Mouse (Mus musculus): Measurements from ENCODE around the gene Esr2.
"Not testable (repeated sequence)": the region's sequence is repeated elsewhere in the genome, so short reads cannot be mapped to it uniquely, and the experiment has no call there.

Esr2 gene

GRCm38 (mm10) chr12:76177000-76177863 is at the start of gene Esr2:
Gene Esr2 (minus strand): TSS chr12:76177259.
- peak in 1 of 2 experiments; percentile 31 for DNase-seq (ENCODE audit: low spot score in 2 of 2)

DNA sequence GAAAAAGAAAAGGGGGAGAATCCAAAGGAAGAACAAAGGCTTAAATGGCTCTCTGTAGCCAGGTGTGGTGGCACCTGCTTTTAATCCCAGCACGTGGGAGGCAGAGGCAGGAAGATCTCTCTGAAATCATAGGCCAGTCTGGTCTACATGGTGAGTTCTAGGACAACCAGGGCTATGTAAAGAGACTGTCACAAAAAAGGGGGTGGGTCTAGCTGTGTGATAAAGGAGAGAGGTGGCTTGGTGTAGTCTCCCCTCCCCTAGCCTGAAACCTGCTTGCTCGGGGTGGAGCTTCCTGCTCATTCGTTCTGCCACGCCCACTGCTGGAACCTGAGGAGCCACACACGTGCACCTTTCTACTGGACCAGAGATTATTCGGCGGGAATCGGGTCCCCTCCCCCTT is 45.0 kb upstream of the Esr2 start:
- DNase-seq (ENCODE audit: low spot score in 2 of 2) = not testable (repeated sequence)

GRCm38 (mm10) chr12:76216716-76217115 is 39.7 kb upstream of the Esr2 start:
- no peak for DNase-seq (ENCODE audit: low spot score in 2 of 2)

DNA sequence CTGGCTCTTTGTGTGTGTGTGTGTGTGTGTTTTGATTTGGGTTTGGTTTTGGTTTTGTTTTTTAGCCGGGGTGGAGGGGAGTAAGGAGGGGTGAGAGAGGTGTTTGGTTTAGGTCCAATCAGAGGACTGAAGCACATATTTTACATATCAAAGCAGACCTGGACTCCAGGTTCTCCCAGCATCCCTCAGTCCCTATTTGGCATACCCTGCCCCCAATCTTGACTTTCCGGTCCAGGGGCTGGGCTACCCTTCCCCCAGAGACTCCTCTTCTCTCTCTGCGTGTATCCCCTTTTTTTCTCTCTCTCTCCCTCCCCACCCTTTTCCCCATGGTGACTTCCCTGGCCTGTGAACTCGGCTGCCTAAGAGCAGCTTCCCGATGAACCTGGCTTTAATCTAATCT is 38.1 kb upstream of the Esr2 start:
- DNase-seq (ENCODE audit: low spot score in 2 of 2) = no peak

DNA sequence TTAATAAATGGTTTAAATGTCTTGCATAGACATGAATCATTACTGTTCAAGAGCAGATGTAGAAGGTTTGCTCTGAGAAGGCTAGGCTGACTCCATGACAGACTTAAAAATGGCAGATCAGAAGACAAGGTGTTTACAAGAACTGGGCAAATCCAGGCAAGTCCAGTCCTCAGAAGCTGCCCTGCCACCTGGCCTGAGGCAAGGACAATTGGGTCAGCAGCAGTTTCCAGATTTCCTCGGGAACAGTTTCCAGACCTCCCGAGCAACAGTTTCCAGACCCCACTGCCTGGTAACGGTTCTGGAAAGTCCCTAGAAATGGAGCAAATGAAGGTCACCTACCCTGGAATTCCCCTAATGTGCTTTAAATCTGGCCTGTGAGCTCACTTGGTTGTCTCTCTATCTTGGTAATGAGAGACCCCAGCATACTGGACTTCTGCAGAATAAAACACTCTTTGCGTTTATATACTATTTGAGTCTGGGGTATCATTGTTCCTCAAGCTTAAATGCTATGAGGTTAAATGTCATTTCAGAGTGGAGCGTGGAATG is 32.4 kb upstream of the Esr2 start:
- DNase-seq (ENCODE audit: low spot score in 2 of 2) = no peak

DNA sequence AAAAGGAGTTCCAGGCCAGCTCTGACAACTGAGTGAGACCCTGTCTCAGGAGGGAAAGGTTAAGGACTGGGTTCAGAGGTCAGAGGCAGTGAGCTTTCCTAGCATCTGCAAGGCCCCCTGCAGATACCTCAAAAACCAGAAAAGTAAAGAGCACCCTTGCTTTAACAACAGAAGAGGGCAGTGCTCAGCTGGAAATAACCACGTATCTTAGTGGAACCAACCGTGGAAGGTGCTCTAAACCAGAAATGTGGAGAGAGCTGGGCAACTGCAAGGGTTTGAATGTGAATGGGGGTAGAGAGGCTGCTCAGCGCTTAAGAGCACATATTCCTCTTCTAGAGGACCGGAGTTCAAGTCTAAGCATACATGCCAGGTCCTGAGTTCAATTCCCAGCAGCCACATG is 23.3 kb upstream of the Esr2 start:
- DNase-seq (ENCODE audit: low spot score in 2 of 2) = no peak

- no peak for DNase-seq (ENCODE audit: low spot score in 2 of 2)
These were observed 20.0 kb upstream of the Esr2 start for GRCm38 (mm10) chr12:76197071-76197470.

DNA sequence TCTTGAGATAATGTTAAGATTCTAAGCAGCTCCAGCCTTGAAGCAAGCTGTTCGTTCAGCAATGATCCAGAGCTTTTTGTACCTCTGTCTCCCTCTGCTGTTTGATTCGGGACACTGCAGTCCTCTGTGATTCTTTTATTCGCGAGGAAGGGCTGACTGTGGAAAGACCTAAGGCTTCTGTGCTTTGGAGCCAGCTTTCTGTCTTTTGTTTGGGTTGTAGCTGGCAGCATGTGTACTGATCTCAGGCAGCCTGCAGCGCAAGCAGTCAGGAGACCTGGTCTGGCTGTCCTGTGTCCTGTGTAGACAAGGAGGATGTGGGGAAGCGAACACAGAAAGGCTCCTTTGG is 19.6 kb upstream of the Esr2 start:
- peak; percentile 30 to 48 for DNase-seq (ENCODE audit: low spot score in 2 of 2)

GRCm38 (mm10) chr12:76195912-76196708 is 19.1 kb upstream of the Esr2 start:
- peak; percentile 84 to 87 for DNase-seq (ENCODE audit: low spot score in 2 of 2)

- DNase-seq (ENCODE audit: low spot score in 2 of 2) = no peak
These were observed 17.5 kb upstream of the Esr2 start for GRCm38 (mm10) chr12:76194526-76194925.

DNA sequence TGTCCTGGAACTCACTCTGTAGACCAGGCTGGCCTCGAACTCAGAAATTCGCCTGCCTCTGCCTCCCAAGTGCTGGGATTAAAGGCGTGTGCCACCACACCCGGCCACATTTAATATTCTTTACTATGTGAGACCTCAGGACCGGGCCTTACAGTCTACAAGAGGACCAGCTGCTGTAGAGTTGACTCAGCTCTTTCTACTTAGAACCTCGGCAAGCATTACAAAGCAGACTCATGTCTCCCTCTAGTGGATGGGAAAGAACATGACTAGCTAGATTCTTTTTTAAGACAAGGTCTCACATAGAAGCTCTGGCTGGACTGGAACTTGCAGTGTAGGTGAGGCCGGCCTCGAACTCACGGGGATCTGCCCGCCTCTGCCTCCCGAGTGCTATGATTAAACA is 13.9 kb upstream of the Esr2 start:
- DNase-seq (ENCODE audit: low spot score in 2 of 2) = no peak

GRCm38 (mm10) chr12:76187849-76188248 is 10.8 kb upstream of the Esr2 start:
- DNase-seq (ENCODE audit: low spot score in 2 of 2) = no peak

DNA sequence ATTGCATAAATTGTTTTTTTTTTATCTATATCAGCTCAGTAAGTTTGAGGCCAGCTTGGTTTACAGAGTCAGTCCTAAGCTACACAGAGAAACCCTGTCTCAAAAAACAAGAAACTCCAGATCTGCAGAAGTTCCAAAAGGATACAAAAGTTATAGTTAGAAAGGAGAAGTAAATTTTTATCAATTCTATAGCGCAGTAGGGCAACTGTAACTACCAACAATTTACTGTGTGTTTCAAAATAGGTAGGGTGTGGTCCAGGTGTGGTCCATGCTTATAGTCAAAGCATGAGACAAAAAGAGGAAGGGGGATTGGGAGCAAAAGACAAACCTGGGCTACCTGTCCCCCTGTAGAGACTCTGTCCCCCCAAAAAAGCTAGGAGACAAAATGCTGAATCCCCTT is 9.4 kb upstream of the Esr2 start:
- DNase-seq (ENCODE audit: low spot score in 2 of 2) = no peak

DNA sequence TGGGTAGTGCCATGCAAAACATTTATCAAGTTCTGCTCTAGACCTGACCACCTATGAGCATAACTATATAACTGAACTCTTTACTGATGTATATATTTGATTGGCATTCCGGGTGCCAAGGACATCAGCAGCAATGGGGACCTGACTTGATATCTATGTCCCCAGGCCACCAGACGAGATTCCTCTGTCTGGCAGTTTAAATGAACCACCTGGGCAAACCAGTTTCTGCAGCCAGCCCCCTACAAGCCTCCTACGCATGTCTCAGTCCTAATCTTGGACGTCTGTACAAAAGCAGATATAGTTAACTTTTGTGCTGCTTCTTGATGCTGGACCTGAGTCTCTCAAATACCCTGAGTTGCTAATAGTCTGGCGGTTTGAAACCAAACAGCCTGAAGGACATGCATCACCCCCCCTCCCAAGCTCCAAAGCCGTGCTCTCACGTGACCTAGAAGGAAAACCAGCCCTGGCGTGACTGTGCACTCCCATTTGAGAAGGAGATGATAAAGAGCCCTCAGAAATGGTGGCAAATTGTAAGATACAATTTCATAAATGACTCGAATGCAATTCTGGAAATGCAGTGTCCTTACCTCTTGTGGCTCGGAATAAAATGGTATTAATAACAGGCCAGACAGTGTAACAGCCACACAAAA is 8.2 kb upstream of the Esr2 start:
- no peak for DNase-seq (ENCODE audit: low spot score in 2 of 2)

DNA sequence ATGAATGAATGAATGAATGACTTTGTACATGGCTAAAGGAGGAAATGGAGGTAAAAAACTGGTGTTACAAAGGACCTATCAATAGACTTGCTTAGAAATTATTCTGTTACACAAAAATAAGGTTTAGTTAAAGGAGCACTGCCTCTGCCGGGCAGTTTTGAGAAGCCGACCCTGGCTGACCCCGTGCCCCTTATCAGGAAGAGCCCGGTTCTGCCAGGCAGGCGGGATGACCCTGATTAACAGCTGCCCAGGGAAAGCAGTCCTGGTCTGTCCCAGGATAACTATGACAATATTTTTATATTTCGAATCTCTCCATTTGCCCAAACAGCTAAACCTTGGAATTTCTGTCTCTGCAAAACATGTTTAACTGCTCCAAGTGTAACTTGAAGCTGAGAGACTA is 7.2 kb upstream of the Esr2 start:
- no peak for DNase-seq (ENCODE audit: low spot score in 2 of 2)

GRCm38 (mm10) chr12:76182831-76183230 is 5.8 kb upstream of the Esr2 start:
- no peak for DNase-seq (ENCODE audit: low spot score in 2 of 2)

DNA sequence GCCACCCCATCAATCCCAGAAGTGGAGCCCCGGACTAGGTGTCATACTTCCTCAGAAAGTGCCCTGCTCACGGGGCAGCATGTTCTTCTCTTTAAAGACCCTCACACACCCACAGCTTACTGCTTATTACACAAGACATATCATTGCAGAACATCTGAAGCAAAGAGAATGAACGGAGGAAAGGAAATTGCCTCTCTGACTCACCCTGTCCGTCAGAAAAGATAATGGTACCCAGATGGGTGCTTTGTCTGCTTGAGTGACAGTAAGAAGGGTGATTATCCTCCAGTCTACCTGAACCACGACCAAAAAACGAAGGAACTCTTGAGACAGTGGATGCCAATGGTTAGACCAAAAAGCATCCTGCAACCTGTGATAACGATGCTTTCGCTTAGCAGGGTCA is 4.4 kb upstream of the Esr2 start:
- DNase-seq (ENCODE audit: low spot score in 2 of 2) = no peak

DNA sequence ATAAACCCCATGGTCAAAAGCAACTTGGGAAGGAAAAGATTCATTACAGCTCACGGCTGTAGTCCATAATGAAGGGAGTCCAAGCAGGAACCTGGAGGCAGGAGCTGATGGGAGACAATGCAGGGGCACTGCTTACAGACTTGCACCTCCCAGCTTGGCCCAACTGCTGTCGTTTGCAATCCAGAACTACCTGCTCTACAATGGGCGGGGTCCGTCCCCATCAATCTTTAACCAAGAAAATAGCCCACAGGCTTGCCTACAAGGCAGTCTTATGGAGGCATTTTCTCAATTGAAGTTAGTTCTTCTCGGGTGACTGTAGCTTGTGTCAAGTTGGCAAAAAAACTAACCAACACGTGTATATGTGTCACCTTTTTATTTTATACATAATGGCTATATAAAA is 3.4 kb upstream of the Esr2 start:
- DNase-seq (ENCODE audit: low spot score in 2 of 2) = no peak

DNA sequence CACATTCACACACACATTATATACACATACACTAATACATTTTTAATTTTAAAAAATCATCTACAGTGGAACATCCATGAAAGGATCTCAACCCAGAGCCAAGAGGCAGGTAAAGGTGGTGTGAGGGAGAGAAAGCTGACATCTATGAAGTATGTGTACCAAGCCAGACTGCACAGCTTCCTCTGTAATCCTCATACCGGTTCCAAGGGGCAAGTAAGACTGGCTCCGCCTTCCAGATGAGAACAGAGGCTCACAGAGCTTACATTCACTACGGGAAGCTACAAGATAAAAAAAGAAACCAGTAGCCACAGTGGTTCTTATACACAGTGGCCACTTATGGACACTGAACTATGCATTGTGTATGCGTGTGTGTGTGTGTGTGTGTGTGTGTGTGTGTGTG is 2.5 kb upstream of the Esr2 start:
- no peak for DNase-seq (ENCODE audit: low spot score in 2 of 2)

GRCm38 (mm10) chr12:76179051-76179450 is 2.0 kb upstream of the Esr2 start:
- DNase-seq (ENCODE audit: low spot score in 2 of 2) = no peak

DNA sequence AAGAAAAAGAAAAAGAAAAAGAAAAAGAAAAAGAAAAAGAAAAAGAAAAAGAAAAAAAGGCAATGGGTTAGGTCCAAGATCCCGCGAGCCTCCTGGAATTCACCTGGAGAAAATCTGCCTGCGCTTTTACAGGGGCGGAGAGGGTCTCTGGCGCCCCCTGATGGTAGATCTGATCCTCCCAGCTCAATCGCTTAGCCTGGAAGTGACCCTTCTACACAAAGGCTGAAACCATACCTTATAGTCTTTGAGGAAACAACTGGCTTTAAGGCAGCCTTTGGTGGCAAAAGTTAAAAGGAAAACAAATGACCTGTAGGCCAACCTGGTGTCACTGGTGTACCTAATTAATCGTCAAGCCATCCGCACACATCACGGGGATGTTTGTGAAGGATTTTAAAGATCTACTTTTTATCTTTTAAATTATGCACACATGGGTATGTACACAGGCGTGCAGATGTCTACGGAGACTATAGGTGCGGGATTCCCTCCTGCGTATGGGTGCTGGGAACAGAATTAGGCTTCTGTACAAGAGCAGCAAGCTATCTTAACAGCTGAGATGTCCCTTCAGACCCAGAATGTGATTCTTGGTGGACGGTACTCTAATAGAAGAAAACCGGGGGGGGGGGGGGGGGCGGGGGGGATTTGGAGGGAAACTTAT is 932 bp upstream of the Esr2 start:
- peak; percentile 23 to 38 for DNase-seq (ENCODE audit: low spot score in 2 of 2)

DNA sequence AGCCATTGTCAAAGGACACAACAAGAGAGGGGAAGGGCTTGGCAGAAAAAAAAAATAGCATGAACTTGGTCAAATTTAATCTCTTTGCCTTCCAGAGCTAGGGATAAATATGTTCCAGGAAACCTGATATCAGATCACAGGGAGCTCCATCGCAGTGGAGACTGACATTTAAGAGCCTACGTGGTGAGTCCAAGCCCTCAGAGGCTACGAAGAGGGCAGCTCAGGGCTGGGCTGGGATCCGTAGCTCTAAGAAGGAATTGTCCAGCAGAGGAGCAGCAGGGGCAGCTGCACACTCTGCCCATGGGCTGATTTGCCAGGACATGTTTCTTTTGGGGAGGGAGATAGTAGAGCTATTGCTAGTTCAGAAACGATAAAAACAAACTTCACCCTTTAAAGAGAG is 11.4 kb downstream of the Esr2 start:
- no peak for DNase-seq (ENCODE audit: low spot score in 2 of 2)
